Comparison of ENCODE assay signal across 20 mouse cellular contexts in genomic region chr4:150726136-150726480, GRCm38 (mm10).
"Had no signal": no experiment of that assay in that cellular context is flagged by ENCODE, and none has a peak within 500 bp of the region (broad histone marks: within the 10 kb centered on the region; RNA-seq: fewer than 3 reads in every experiment).

No protein-coding gene starts in this region.

- H3K4me3 ChIP-seq: limb, embryonic 10.5 days; limb, embryonic 13.5 days; liver, embryonic 15.5 days; midbrain, embryonic 12.5 days; midbrain, embryonic 15.5 days; neural tube, embryonic 12.5 days; neural tube, embryonic 15.5 days had no signal

- H3K36me3 ChIP-seq: limb, embryonic 10.5 days; limb, embryonic 13.5 days; liver, embryonic 15.5 days; midbrain, embryonic 12.5 days; midbrain, embryonic 15.5 days; neural tube, embryonic 12.5 days; neural tube, embryonic 15.5 days had no signal

- ATAC-seq: hindbrain, postnatal 0 days; inflammation-experienced regulatory T-cells, adult 6 months; intestine, embryonic 16.5 days; midbrain, embryonic 15.5 days had no signal

- H3K27me3 ChIP-seq: limb, embryonic 13.5 days; liver, embryonic 15.5 days; midbrain, embryonic 15.5 days; neural tube, embryonic 12.5 days; neural tube, embryonic 15.5 days had no signal

- H3K27ac ChIP-seq: hindbrain, postnatal 0 days; limb, embryonic 10.5 days; limb, embryonic 13.5 days; liver, embryonic 15.5 days; macrophage; midbrain, embryonic 12.5 days; midbrain, embryonic 15.5 days; neural tube, embryonic 12.5 days; neural tube, embryonic 15.5 days had no signal

- DNase-seq: kidney, adult 18-20 months; kidney, adult 9 months; kidney, postnatal 14 days; kidney, postnatal 4 days; liver; right cerebral cortex, adult 18-20 months; right cerebral cortex, postnatal 14 days; right cerebral cortex, postnatal 4 days; thymus, postnatal 25 days had no signal

- H3K9me3 ChIP-seq: limb, embryonic 10.5 days; limb, embryonic 13.5 days; liver, embryonic 15.5 days; midbrain, embryonic 12.5 days; midbrain, embryonic 15.5 days; neural tube, embryonic 15.5 days had no signal

- H3K9ac ChIP-seq: limb, embryonic 13.5 days; liver, embryonic 15.5 days; midbrain, embryonic 12.5 days; midbrain, embryonic 15.5 days; neural tube, embryonic 12.5 days; neural tube, embryonic 15.5 days had no signal

- H3K4me2 ChIP-seq: limb, embryonic 13.5 days; liver, embryonic 15.5 days; midbrain, embryonic 12.5 days; midbrain, embryonic 15.5 days; neural tube, embryonic 12.5 days; neural tube, embryonic 15.5 days had no signal
